Mouse (Mus musculus) C2C12 (cell line): ENCODE measurements around the gene Fdx1.

ENCODE experiments used
- CTCF ChIP-seq: IDR thresholded peaks from one replicate; pipeline ENCODE4 v1.5.1; 2011; ENCODE audit not compliant: control insufficient read depth, insufficient read depth, insufficient read length
- MYOD1 ChIP-seq: IDR thresholded peaks from one replicate; pipeline ENCODE4 v1.6.1; 2011; ENCODE audit warnings: low read depth; ENCODE audit not compliant: control insufficient read depth, insufficient read length
- MYOG ChIP-seq: IDR thresholded peaks from one replicate; pipeline ENCODE4 v1.6.1; 2011; ENCODE audit not compliant: control insufficient read depth, insufficient read length; ENCODE audit errors: extremely low read depth
- USF1 ChIP-seq: IDR thresholded peaks from one replicate; pipeline ENCODE4 v1.6.1; 2011; ENCODE audit warnings: low read depth, mild to moderate bottlenecking, control low read depth, moderate library complexity

DNA sequence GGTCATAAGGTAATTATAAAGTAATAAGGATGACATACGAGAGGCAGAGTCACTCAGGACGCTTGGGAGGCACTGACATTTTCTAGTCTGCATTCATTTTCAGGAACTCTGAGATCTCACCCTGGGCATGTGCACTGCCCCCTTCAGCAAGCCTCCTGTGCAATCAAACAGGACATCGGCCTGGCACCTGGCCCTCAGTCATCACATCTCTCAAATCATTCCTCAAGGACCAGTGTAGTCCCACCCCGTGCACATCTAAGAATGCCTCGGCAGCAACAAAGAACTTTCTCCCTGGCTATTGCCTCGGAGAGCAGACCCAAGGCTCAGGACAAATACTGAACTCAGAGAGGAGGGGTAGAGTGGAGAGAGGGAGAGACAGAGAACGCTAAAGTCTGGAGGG, 34.7 kb downstream of the Fdx1 start:
- no peak for TF ChIP-seq CTCF
- no peak for TF ChIP-seq MYOG
- TF ChIP-seq USF1, result no peak
- TF ChIP-seq MYOD1, result no peak
